Mouse (Mus musculus) erythroid progenitor cell, adult 5-6 weeks (primary cell): ENCODE measurements around the gene Wdr89. TPM values are rescaled to one million over a fixed set of nuclear protein-coding genes. Genes with fewer than 3 reads are reported as not detected.

Experiments used
- ATAC-seq: replicated peaks from 2 replicates; pipeline ENCODE4 v1.8.0; 2016; ENCODE audit warnings: moderate number of reproducible peaks, mild to moderate bottlenecking, moderate TSS enrichment, inconsistent platforms; ENCODE audit not compliant: poor library complexity, low FRiP score, severe bottlenecking
- total RNA-seq, 2 experiments: library from RNA; stranded (forward) in 1 of 2; stranded (reverse) in 1 of 2; fragments of 150-400 nt in 1 of 2; fragments of 186-747, 209-891 nt in 1 of 2; gene quantifications; 2 replicates each; pipeline versions ENCODE4 v1.2.3 to v1.2.4; 2015 to 2017; ENCODE audit warnings: low replicate concordance in 2 of 2

The Wdr89 gene
- total RNA-seq, 2 experiments from 2014 or later, result 5.9 to 6.7 TPM

DNA sequence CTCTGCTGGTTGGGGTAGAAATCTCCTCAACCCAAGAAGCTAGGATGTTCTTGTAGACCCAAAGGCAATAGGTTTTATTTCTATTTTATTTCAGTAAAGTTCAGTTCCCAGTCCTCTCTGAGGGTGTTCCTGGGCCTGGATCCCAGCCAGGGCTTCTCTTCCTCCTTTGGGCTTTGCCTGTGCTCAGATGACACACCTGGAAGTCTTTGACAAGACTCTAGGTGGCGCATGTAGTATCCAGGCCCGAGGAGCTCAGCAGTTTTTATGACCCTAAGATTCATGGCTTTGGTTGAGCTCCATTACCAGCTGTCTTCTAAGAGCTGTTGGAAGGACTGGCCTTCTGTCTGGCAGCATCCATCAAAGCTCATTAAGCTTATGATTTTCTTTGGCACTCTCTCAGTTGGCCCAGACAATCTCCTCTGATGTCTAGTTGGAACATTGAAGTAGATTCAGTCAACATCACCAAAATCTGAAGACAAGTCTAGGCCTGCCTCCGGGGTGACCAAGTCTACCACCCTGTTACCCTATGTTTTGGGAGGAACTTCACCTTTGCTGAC lies 2.5 kb upstream of the Wdr89 start:
- ATAC-seq, result no peak

DNA sequence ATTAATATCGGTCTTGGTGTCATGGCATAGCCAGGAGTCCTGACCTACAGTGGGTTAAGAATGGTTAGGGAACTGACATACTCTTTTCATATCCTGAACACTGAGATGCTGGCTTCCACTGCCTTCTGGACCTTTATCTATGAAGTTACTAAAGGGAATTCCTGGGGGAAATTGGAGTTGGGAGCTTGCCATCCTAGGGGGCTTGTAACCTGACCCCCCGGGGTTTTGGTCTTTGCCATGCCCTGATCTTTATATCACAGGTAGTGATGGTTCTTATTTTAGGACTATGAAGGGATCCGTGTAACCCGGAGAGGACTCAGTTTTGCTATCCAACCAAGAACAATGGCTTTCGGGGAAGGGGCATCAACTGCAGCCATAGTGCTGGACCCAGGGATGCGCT lies 1.3 kb upstream of the Wdr89 start:
- ATAC-seq, result no peak

GRCm38 (mm10) chr12:75668916-75669257 lies 450 bp downstream of the Wdr89 start:
- ATAC-seq, result peak; percentile 19; the same call in 1 of the 2 replicates

- ATAC-seq, result no peak
These were observed 1.1 kb downstream of the Wdr89 start for GRCm38 (mm10) chr12:75668221-75668620.

GRCm38 (mm10) chr12:75666939-75667338 lies 2.4 kb downstream of the Wdr89 start:
- no peak for ATAC-seq

GRCm38 (mm10) chr12:75664516-75664810 lies 4.9 kb downstream of the Wdr89 start:
- ATAC-seq, result no peak

DNA sequence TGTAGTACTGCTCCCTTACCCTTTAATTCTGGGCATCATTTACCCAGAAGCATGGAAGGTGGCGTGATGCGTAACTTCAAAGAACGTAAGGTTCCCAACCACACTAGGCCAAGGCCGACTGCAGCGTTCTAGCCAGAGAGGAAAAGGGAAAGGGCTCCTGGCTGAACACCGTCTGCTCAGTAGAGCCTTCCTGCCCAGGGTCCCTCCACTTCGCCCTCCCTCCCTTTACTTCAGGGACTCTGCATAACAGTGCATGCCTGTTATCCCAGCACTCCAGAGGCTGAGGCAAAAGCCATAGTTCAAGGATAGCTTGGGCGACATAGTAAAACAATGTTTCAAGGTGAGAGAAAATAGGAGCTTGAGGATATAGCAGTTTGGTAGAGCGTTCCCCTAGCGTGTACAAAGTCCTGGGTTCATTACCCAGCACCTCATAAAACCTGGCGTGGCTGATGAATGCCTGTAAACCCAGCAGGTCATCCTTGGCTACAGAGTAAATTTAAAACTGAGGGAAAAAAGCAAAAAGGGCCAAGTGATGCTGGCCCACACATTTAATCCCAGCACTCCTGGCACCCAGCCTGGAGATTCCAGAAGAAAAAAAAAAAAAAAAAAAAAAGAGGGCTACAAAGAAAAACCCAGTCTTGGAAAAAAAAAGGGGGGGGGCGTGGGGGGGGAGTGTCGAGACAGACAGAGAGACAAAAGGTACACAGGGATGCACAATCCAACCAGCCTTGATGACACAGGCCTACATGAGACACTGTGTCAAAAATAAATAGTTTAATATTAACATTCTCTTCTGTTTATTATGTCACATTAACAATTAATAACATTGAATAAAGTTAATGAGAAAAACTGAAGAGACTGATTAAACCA lies 5.5 kb downstream of the Wdr89 start:
- no peak for ATAC-seq

DNA sequence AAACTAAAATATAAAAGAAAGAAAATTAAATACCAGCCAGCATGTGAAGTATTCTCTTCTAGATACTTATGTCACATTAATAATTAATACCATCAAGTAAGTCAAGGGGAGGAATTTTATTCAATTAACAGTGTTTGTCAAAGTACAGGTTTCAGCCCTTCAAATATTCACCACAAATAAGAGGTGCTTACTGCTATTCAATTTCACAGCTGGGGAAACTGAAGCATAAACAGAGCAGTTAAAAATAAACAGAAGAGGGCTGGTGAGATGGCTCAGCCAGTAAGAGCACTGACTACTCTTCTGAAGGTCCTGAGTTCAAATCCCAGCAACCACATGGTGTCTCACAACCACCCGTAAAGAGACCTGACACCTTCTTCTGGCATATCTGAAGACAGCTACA lies 7.0 kb downstream of the Wdr89 start:
- no peak for ATAC-seq

GRCm38 (mm10) chr12:75658403-75658802 lies 10.9 kb downstream of the Wdr89 start:
- ATAC-seq, result no peak

DNA sequence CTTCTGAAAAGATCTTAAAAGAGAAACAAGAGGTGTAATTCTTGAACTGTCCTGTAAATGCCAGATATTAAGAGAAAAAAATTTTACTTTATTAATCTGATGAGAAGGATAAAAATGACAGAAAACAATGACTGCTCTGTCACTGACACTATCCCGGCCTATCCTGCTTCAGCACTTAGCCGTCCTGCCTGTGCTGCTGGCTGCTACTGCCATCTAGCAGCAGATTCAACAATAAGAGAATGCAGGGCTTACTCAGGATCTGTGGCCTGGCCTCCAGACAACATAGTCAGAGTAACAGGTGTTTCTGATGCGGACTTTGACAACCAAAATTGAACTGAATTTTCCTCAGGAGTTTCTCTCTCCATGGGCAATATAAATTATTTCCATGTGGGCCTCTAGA lies 12.8 kb downstream of the Wdr89 start:
- no peak for ATAC-seq

GRCm38 (mm10) chr12:75654247-75654801 lies 15.0 kb downstream of the Wdr89 start:
- no peak for ATAC-seq

GRCm38 (mm10) chr12:75649706-75650093 lies 19.6 kb downstream of the Wdr89 start:
- no peak for ATAC-seq

DNA sequence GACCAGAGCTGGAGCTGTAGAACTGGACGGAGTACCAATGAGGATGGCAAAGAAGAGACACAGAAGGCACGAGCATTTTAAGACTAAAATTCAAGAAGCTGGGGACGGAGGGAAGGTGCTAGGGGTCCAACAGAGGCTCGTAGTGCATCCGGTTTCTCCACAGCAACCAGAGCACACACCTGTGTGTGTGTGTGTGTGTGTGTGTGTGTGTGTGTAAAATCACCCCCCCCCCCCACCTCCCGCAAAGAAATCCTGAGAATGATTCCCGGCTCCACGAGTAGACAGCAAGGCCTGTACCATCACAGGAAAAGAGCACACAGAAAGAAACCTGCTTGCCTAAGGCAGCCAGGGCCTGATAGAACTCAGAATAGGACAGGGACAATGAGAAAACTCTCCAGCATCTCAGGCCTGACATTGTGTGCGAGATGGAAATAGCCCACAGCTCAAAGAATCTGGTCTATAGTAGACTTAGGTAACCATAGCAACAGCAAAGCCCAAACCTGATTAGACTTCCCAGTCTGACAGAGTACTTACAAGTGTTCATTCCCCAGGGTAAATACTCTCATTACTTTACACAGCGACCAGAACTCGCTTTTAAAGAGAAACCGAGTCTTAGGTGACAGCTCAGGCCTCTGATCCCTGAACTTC lies 20.2 kb downstream of the Wdr89 start:
- no peak for ATAC-seq

DNA sequence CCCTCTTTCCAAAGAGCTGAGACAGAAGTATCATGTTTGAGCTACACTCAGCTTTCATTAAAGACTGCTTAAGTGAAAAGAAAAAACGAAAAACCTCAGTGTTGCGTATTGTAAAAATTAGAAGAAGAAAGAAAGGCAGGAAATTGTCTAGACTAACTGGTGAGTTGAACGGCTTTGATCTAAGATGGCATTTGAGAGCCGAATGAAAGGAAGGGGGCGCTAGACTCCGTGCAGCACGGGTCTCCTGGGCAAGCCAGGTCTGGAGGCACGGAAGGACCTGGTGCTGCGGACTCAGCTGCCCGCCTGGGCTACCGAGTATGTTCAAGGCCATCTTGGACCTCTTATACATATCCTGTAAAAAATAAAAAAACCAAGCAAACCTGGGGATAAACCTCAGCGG lies 21.1 kb downstream of the Wdr89 start:
- ATAC-seq, result no peak

DNA sequence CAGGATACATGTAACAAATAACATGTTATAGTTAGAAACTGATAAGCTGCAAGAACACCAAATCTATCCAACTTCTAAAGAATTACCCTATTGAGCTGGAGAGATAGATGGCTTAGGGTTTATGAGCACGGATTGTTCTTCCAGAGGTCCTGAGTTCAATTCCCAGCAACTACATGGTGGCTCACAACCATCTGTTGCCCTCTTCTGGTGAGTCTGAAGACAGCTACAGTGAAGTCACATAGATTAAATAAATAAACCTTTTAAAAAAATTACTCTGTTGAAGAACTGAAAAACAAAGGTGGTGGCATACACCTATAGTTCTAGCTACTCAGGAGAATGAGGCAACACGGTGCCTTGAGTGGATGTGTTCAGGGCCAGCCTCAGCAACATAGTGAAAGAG lies 21.7 kb downstream of the Wdr89 start:
- no peak for ATAC-seq

- ATAC-seq, result no peak
These were observed 23.6 kb downstream of the Wdr89 start for GRCm38 (mm10) chr12:75645780-75646179.

GRCm38 (mm10) chr12:75641726-75642125 lies 27.6 kb downstream of the Wdr89 start:
- ATAC-seq, result no peak

DNA sequence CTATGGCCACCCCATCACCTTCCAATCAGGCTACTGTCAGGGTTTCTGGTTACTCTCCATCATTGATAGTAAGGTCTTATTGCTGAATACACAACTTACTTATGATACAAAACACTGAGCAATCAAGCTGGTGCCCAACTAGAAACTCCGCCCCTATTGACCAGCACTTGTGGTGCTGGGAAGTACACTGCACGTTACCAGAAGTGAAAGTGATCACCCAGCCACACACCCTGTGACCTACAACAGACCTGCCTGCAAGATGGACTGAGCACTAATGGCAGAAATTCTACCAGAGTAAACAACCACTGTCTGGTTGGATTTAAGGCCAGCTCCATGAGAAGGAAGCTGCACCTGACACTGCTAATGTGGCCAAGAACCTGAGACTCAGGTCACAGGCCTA lies 31.0 kb downstream of the Wdr89 start:
- ATAC-seq, result 0 out of 2 replicates have a peak, but pooled peaks have one; percentile 6

- no peak for ATAC-seq
These were observed 32.2 kb downstream of the Wdr89 start for GRCm38 (mm10) chr12:75637103-75637502.

GRCm38 (mm10) chr12:75635771-75636430 lies 33.4 kb downstream of the Wdr89 start:
- ATAC-seq, result no peak

DNA sequence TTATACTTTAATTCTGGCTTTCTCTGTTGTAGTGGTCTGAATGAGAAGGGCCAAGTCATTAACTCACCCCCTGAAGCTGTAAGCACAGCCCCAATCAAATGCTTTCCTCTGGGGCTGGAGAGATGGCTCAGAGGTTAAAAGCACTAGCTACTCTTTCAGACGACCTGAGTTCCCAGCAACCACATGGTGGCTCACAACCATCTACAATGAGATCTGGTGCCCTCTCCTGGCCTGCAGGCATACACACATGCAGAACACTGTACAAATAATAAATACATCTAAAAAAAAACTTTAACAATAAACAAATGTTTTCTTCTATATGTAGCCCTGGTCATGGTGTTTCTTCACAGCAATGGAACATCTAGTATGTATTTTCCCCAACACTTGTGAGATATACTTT lies 39.7 kb downstream of the Wdr89 start:
- ATAC-seq, result no peak
